Mouse (Mus musculus) telencephalon, adult 2 months (tissue): ENCODE measurements around the gene Gm26727.
"Not testable (repeated sequence)": the region's sequence is repeated elsewhere in the genome, so short reads cannot be mapped to it uniquely, and the experiment has no call there.

ENCODE experiments used
- DNase-seq: peaks from one replicate; pipeline ENCODE4 v3.0.0-alpha.2; 2011; ENCODE audit warnings: low read depth, low spot score

The Gm26727 gene

GRCm38 (mm10) chr2:67433081-67433480, at the start of gene Gm26727:
TSS of gene Gm26727 (minus strand) at chr2:67433181.
- no peak for DNase-seq

GRCm38 (mm10) chr2:67481051-67481450, 48.1 kb upstream of the Gm26727 start:
- no peak for DNase-seq

GRCm38 (mm10) chr2:67477753-67478152, 44.8 kb upstream of the Gm26727 start:
- DNase-seq = no peak

GRCm38 (mm10) chr2:67470030-67470429, 37.0 kb upstream of the Gm26727 start:
- DNase-seq = not testable (repeated sequence)

- DNase-seq = no peak
These were observed 34.1 kb upstream of the Gm26727 start for GRCm38 (mm10) chr2:67467036-67467435.

GRCm38 (mm10) chr2:67460857-67461256, 27.9 kb upstream of the Gm26727 start:
- no peak for DNase-seq

- DNase-seq = peak; percentile 35
These were observed 14.2 kb upstream of the Gm26727 start for GRCm38 (mm10) chr2:67447206-67447605.

- DNase-seq = peak; percentile 15
These were observed 13.8 kb upstream of the Gm26727 start for GRCm38 (mm10) chr2:67446772-67447171.

- DNase-seq = no peak
These were observed 12.8 kb upstream of the Gm26727 start, which contains the start of gene Xirp2 for GRCm38 (mm10) chr2:67445780-67446179. TSS of gene Xirp2 (plus strand) at chr2:67446002.

GRCm38 (mm10) chr2:67438309-67438708, 5.3 kb upstream of the Gm26727 start:
- no peak for DNase-seq

GRCm38 (mm10) chr2:67422799-67423198, 10.2 kb downstream of the Gm26727 start:
- no peak for DNase-seq

- no peak for DNase-seq
These were observed 12.1 kb downstream of the Gm26727 start for GRCm38 (mm10) chr2:67420853-67421252.

- not testable (repeated sequence) for DNase-seq
These were observed 19.6 kb downstream of the Gm26727 start, which contains the start of gene Gm21830 for GRCm38 (mm10) chr2:67413425-67413824. TSS of gene Gm21830 (plus strand) at chr2:67413725.
